Mouse (Mus musculus): Measurements from ENCODE around the gene Wtip.
"Not testable (repeated sequence)": the region's sequence is repeated elsewhere in the genome, so short reads cannot be mapped to it uniquely, and the experiment has no call there.

The Wtip gene

GRCm38 (mm10) chr7:34109190-34109589, 23.9 kb downstream of the Wtip start:
- no peak for DNase-seq

GRCm38 (mm10) chr7:34101276-34101675, 31.8 kb downstream of the Wtip start:
- no peak for DNase-seq

GRCm38 (mm10) chr7:34100002-34100401, 33.1 kb downstream of the Wtip start:
- no peak for DNase-seq

GRCm38 (mm10) chr7:34094911-34095481, 38.1 kb downstream of the Wtip start, which contains the start of gene Scgb1b30:
Gene Scgb1b30, plus strand, starts transcription at chr7:34095431.
- no peak for DNase-seq

GRCm38 (mm10) chr7:34068132-34068531, 64.9 kb downstream of the Wtip start:
- not testable (repeated sequence) for DNase-seq

Data from liver (tissue).